Mouse (Mus musculus): ENCODE data around the gene Sec24a.

The Sec24a gene

GRCm38 (mm10) chr11:51649889-51650199 is 113.6 kb downstream of the Sec24a start:
- peak; percentile 75 for ATAC-seq (ENCODE audit: low TSS enrichment)

GRCm38 (mm10) chr11:51649111-51649888 is 114.1 kb downstream of the Sec24a start:
- 0 out of 2 replicates have a peak, but pooled peaks have one; percentile 2 for ATAC-seq (ENCODE audit: low TSS enrichment)

GRCm38 (mm10) chr11:51648566-51648965 is 114.9 kb downstream of the Sec24a start:
- ATAC-seq (ENCODE audit: low TSS enrichment), result no peak

GRCm38 (mm10) chr11:51646751-51647667 is 116.4 kb downstream of the Sec24a start:
- ATAC-seq (ENCODE audit: low TSS enrichment), result peak; percentile 29

GRCm38 (mm10) chr11:51646245-51646644 is 117.2 kb downstream of the Sec24a start:
- ATAC-seq (ENCODE audit: low TSS enrichment), result no peak

GRCm38 (mm10) chr11:51645293-51645692 is 118.1 kb downstream of the Sec24a start:
- ATAC-seq (ENCODE audit: low TSS enrichment), result no peak

- no peak for ATAC-seq (ENCODE audit: low TSS enrichment)
These were observed 119.2 kb downstream of the Sec24a start for GRCm38 (mm10) chr11:51644217-51644616.

- peak; percentile 10; the same call in 1 of the 2 replicates for ATAC-seq (ENCODE audit: low TSS enrichment)
These were observed 119.7 kb downstream of the Sec24a start for GRCm38 (mm10) chr11:51643761-51644160.

GRCm38 (mm10) chr11:51643202-51643601 is 120.2 kb downstream of the Sec24a start:
- ATAC-seq (ENCODE audit: low TSS enrichment), result no peak; the same call in 1 of the 2 replicates
